Mouse (Mus musculus) stomach, postnatal 0 days (tissue): ENCODE results near the gene Lgals4. TPM values are rescaled to one million over a fixed set of nuclear protein-coding genes. Genes with fewer than 3 reads are reported as not detected.
A peak's percentile ranks its signal among the peaks of the same experiment; 100 is the strongest.

Experiments
- ATAC-seq: fragments of 200-750 bp; cut with Nextera tagmentation; 2 replicates; pipeline ENCODE4 v1.8.0; 2017; ENCODE audit not compliant: low FRiP score, low TSS enrichment
- DNase-seq: peaks from one replicate; pipeline ENCODE4 v3.0.0-alpha.2; 2016; ENCODE audit warnings: low spot score
- H3K27ac ChIP-seq: fragments of 300-500 bp; sonication (generic); replicated peaks from 2 replicates; pipeline ENCODE4 v1.5.1; 2014; ENCODE audit warnings: mild to moderate bottlenecking, control low read depth
- H3K27me3 ChIP-seq: fragments of 300-500 bp; sonication (generic); 2 replicates; pipeline ENCODE4 v1.6.1; 2014; ENCODE audit warnings: low read length; ENCODE audit not compliant: control insufficient read depth, insufficient read depth
- H3K36me3 ChIP-seq: fragments of 300-500 bp; sonication (generic); 2 replicates; pipeline ENCODE4 v1.6.1; 2014; ENCODE audit warnings: low read length, mixed read lengths; ENCODE audit not compliant: control insufficient read depth, insufficient read depth
- H3K4me1 ChIP-seq: fragments of 300-500 bp; sonication (generic); replicated peaks from 2 replicates; pipeline ENCODE4 v1.6.1; 2014; ENCODE audit warnings: antibody characterized with exemption; ENCODE audit not compliant: control insufficient read depth, insufficient read depth
- H3K4me2 ChIP-seq: fragments of 300-500 bp; sonication (generic); replicated peaks from 2 replicates; pipeline ENCODE4 v1.6.1; 2014; ENCODE audit warnings: low read depth, mild to moderate bottlenecking, control low read depth, moderate library complexity
- H3K4me3 ChIP-seq: fragments of 300-500 bp; sonication (generic); 2 replicates; pipeline ENCODE4 v1.5.1; 2014; ENCODE audit warnings: low read depth, low read length, control low read depth
- H3K9ac ChIP-seq: fragments of 300-500 bp; sonication (generic); 2 replicates; pipeline ENCODE4 v1.6.1; 2014; ENCODE audit warnings: mild to moderate bottlenecking, low read length, control low read depth, mixed read lengths
- H3K9me3 ChIP-seq: fragments of 300-500 bp; sonication (generic); 2 replicates; pipeline ENCODE4 v1.6.1; 2016; ENCODE audit warnings: low read length; ENCODE audit not compliant: control insufficient read depth
- CTCF ChIP-seq: IDR thresholded peaks from 2 replicates; pipeline ENCODE4 v1.5.1; 2016; ENCODE audit warnings: antibody characterized with exemption, low read depth, mild to moderate bottlenecking, moderate library complexity
- EP300 ChIP-seq: optimal IDR thresholded peaks from 2 replicates; pipeline ENCODE3; 2016; ENCODE audit warnings: antibody characterized with exemption
- WGBS: fragments of 180-500 bp; shearing (Covaris S2); extraction: QIAGEN DNeasy Blood & Tissue Kit; methylation state at CpG from one replicate; pipeline ENCODE4 v1.1.7; 2014; 5-methylcytosine and 5-hydroxymethylcytosine counted together
- polyA plus RNA-seq: library from polyadenylated mRNA; unstranded; fragments of >200 nt; fragmentation: Nextera tagmentation; extraction: Ambion mirVana; gene quantifications from 2 replicates; pipeline ENCODE4 v1.2.1, GENCODE M21; 2015

The Lgals4 gene
- polyA plus RNA-seq, 1 experiment from 2014 or later = 489 TPM

DNA sequence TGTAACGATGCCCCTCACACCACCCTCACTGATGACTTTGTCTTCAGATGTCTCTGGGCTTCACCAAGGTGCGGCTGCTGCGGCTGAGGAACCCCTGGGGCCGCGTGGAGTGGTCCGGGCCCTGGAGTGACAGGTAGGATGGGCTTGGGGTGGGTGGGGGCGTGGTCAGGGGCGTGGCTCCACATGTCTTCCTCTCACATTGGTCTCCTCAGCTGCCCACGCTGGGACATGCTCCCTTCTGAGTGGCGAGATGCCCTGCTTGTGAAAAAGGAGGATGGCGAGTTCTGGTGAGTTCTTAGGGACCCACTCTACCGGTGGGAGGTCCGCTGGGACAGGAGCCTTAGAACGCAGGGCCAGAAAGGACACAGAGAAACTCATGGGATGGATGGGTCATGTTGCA, 52.8 kb downstream of the Lgals4 start:
- H3K9me3 ChIP-seq = no peaks in the 10 kb centered on the region
- TF ChIP-seq CTCF = no peak
- TF ChIP-seq EP300 = no peak
- no peak overlapping the region for H3K4me2 ChIP-seq
- DNase-seq (peak; percentile 41), ATAC-seq (no peak)
- H3K36me3 ChIP-seq = no peaks in the 10 kb centered on the region; the same call in 1 of the 2 replicates
- H3K4me1 ChIP-seq = 0 out of 2 replicates have a peak, but pooled peaks cover 4% of the 10 kb centered on the region
- H3K4me3 ChIP-seq = no peak overlapping the region
- WGBS = 26% methylated on average over 14 of the region's 14 CpGs
- H3K9ac ChIP-seq = no peak overlapping the region
- no peak overlapping the region for H3K27ac ChIP-seq
- H3K27me3 ChIP-seq = no peaks in the 10 kb centered on the region

DNA sequence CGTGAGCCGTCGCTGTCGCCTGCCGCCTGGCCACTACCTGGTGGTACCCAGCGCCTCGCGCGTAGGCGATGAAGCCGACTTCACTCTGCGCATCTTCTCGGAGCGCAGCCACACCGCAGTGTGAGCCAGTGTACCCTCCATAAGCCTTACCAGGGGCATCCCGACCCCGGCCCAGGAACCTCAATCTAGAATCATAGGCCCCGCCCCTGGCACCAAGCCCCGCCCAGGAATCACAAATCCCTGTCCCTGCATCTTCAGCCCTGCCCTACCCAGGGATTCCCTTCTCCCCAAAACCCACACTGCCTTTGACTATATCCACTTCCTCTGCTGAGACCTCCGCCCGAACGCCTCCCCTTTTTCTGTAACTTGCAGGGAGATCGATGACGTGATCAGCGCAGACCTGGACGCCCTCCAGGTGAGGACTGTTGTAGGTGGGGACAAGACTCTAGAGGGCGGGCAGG, 55.1 kb downstream of the Lgals4 start:
- TF ChIP-seq CTCF (no peak), EP300 (no peak)
- H3K36me3 ChIP-seq = peaks cover 15% of the 10 kb centered on the region
- WGBS = 3% methylated on average over 18 of the region's 27 CpGs
- no peak overlapping the region; the same call in 1 of the 2 replicates for H3K9ac ChIP-seq
- no peaks in the 10 kb centered on the region for H3K27me3 ChIP-seq
- H3K27ac ChIP-seq = no peak overlapping the region
- H3K4me3 ChIP-seq = peak overlapping the region; percentile 27
- 0 out of 2 replicates have a peak, but pooled peaks cover 4% of the 10 kb centered on the region for H3K4me1 ChIP-seq
- ATAC-seq = peak; percentile 23; the same call in 1 of the 2 replicates
- H3K4me2 ChIP-seq = peak overlapping the region; percentile 49
- no peaks in the 10 kb centered on the region for H3K9me3 ChIP-seq
- no peak for DNase-seq

Other genes starting within 250 kb of the Lgals4 start
- gene Samd4b, start 235.7 kb upstream of the Lgals4 start, polyA plus RNA-seq = 9.8 and 12.0 TPM in 2 replicates
- 33.9 and 34.1 TPM in 2 replicates for gene Pak4, start 235.7 kb upstream of the Lgals4 start, polyA plus RNA-seq
- 10.9 and 12.4 TPM in 2 replicates for gene Acp7, start 202.5 kb upstream of the Lgals4 start, polyA plus RNA-seq
- gene Fbxo27, start 141.0 kb upstream of the Lgals4 start, polyA plus RNA-seq = 1.7 and 2.4 TPM in 2 replicates
- 5.6 and 6.1 TPM in 2 replicates for gene Fbxo17, start 117.0 kb upstream of the Lgals4 start, polyA plus RNA-seq
- 113 and 118 TPM in 2 replicates for gene Mrps12, start 92.0 kb upstream of the Lgals4 start, polyA plus RNA-seq
- 11.4 and 12.3 TPM in 2 replicates for gene Sars2, start 91.9 kb upstream of the Lgals4 start, polyA plus RNA-seq
- gene Ccer2, start 77.7 kb upstream of the Lgals4 start, polyA plus RNA-seq = not detected in 2 replicates
- 35.3 and 39.3 TPM in 2 replicates for gene Sirt2, start 67.1 kb upstream of the Lgals4 start, polyA plus RNA-seq
- 31.2 and 33.0 TPM in 2 replicates for gene Nfkbib, start 66.3 kb upstream of the Lgals4 start, polyA plus RNA-seq
- gene Rinl, start 44.9 kb upstream of the Lgals4 start, polyA plus RNA-seq = 2.1 and 2.6 TPM in 2 replicates
- 153 and 156 TPM in 2 replicates for gene Hnrnpl, start 25.3 kb upstream of the Lgals4 start, polyA plus RNA-seq
- 426 and 435 TPM in 2 replicates for gene Ech1, start 8.6 kb upstream of the Lgals4 start, polyA plus RNA-seq
- 296 and 301 TPM in 2 replicates for gene Lgals7, start 30.0 kb downstream of the Lgals4 start, polyA plus RNA-seq
- gene Capn12, start 47.6 kb downstream of the Lgals4 start, polyA plus RNA-seq = 1.9 and 2.3 TPM in 2 replicates
- 216 and 227 TPM in 2 replicates for gene Actn4, start 128.5 kb downstream of the Lgals4 start, polyA plus RNA-seq
- 294 and 295 TPM in 2 replicates for gene Eif3k, start 148.0 kb downstream of the Lgals4 start, polyA plus RNA-seq
- gene Map4k1, start 148.2 kb downstream of the Lgals4 start, polyA plus RNA-seq = 3.0 and 3.6 TPM in 2 replicates